Mouse (Mus musculus): ENCODE measurements around the gene Cyp17a1. TPM values are rescaled to one million over a fixed set of nuclear protein-coding genes. Genes with fewer than 3 reads are reported as not detected.

The Cyp17a1 gene
- polyA plus RNA-seq, 1 experiment from 2014 or later = not detected

DNA sequence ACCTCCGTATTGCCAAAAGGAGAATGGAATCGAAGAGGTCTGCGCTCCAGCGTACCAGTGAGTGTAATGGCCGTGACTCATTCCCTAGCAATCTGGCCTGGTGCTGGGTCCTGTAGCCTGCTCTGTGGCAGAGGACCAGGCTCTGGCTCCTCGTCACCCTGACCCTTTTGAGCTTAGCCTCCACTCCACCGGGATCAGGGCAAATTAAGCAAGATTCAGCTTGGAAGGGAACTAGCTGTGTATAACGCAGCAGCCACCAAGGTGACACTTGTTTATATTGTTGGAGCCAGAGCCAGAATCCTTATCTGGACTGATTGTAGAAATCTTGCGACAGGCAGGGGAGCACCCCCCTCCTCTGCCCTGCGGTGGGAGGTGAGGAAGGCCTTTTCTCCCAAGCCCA is 44.6 kb downstream of the Cyp17a1 start:
- Histone ChIP-seq H3K9me3 (replicated peaks; ENCODE audit: control insufficient read depth, low read length) (no peaks in the 10 kb centered on the region), H3K9ac (ENCODE audit: low read length) (no peak overlapping the region), H3K4me2 (ENCODE audit: low read length) (no peak overlapping the region), H3K4me3 (ENCODE audit: low read depth, low read length) (no peak overlapping the region), H3K36me3 (ENCODE audit: control insufficient read depth, insufficient read depth, low read length) (peaks cover 5% of the 10 kb centered on the region; the same call in 1 of the 2 replicates), H3K4me1 (ENCODE audit: control insufficient read depth, insufficient read depth, low read length) (peaks cover 5% of the 10 kb centered on the region), H3K27ac (ENCODE audit: low read depth, low read length) (no peak overlapping the region), H3K27me3 (replicated peaks; ENCODE audit: control insufficient read depth, insufficient read depth, low read length) (no peaks in the 10 kb centered on the region)
- WGBS = 93% methylated on average over 10 of the region's 10 CpGs
- DNase-seq (ENCODE audit: low spot score) (no peak), ATAC-seq (no peak)

- H3K9me3 ChIP-seq (replicated peaks; ENCODE audit: control insufficient read depth, low read length) = no peaks in the 10 kb centered on the region
- H3K4me2 ChIP-seq (ENCODE audit: low read length) = no peak overlapping the region
- H3K36me3 ChIP-seq (ENCODE audit: control insufficient read depth, insufficient read depth, low read length) = peaks cover 5% of the 10 kb centered on the region; the same call in 1 of the 2 replicates
- no peaks in the 10 kb centered on the region for H3K27me3 ChIP-seq (replicated peaks; ENCODE audit: control insufficient read depth, insufficient read depth, low read length)
- no peak overlapping the region for H3K9ac ChIP-seq (ENCODE audit: low read length)
- H3K4me1 ChIP-seq (ENCODE audit: control insufficient read depth, insufficient read depth, low read length) = peaks cover 13% of the 10 kb centered on the region
- 89% methylated on average over 10 of the region's 10 CpGs for WGBS
- H3K4me3 ChIP-seq (ENCODE audit: low read depth, low read length) = no peak overlapping the region
- ATAC-seq (no peak), DNase-seq (ENCODE audit: low spot score) (no peak)
- no peak overlapping the region for H3K27ac ChIP-seq (ENCODE audit: low read depth, low read length)
Measured at GRCm38 (mm10) chr19:46625519-46625918, 47.5 kb downstream of the Cyp17a1 start.

- ATAC-seq = no peak
- 97% methylated on average over 12 of the region's 12 CpGs for WGBS
Measured at GRCm38 (mm10) chr19:46625015-46625414, 48.0 kb downstream of the Cyp17a1 start.

DNA sequence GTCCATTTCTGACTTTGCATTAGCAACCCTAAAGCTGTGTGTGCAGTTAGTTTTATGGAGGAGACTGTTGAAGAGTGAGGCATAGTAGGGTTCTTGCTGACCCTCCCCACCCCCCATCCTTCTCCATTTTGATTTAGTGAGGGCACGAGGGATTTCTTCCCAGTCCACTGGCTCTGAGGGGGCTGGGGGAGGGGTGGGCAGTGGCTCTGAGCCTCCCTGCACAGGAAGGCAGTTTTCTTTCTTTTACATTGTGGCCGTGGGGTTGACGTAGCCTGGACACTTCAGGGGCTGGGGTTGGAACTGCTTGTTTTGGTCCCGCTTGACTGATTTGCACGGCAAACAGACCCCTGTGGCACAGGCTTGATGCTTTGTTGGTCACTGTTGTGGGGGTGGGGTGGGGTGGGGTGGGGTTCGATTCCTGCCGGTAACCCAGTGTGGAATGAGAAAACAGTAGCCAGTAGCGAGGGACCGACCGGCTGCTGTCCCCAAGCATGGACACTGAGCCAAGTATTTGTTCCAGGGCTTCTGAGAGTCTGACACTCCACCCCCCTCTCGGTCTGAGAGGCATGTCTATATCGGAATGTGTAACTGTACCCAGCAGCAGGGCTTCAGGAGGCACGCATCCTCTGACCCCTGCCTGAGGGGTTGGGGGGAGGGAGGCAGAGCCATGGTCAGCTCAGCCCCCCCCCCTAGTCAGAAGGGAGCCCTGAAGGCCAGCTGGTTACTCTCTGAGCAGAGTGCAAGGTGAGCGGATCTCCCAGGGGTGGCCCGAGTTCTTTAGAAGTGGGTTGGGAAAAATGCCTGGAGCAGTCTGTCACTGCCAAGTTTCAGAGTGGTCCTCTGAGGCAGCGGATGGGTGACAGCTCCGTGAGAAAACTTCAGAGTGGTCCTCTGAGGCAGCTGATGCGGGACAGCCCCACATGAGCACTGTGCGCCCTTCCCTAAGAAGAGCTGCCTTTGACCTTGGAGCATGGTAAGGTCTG is 48.9 kb downstream of the Cyp17a1 start:
- peaks cover 5% of the 10 kb centered on the region; the same call in 1 of the 2 replicates for H3K36me3 ChIP-seq (ENCODE audit: control insufficient read depth, insufficient read depth, low read length)
- H3K4me2 ChIP-seq (ENCODE audit: low read length) = peak overlapping the region; percentile 18
- H3K9me3 ChIP-seq (replicated peaks; ENCODE audit: control insufficient read depth, low read length) = no peaks in the 10 kb centered on the region
- H3K4me1 ChIP-seq (ENCODE audit: control insufficient read depth, insufficient read depth, low read length) = peaks cover 13% of the 10 kb centered on the region
- WGBS = 27% methylated on average over 19 of the region's 19 CpGs
- H3K27me3 ChIP-seq (replicated peaks; ENCODE audit: control insufficient read depth, insufficient read depth, low read length) = no peaks in the 10 kb centered on the region
- DNase-seq (ENCODE audit: low spot score) = peak; percentile 28
- no peak for ATAC-seq
- H3K9ac ChIP-seq (ENCODE audit: low read length) = peak overlapping the region; percentile 29; the same call in 1 of the 2 replicates
- H3K27ac ChIP-seq (ENCODE audit: low read depth, low read length) = no peak overlapping the region; the same call in 1 of the 2 replicates
- no peak overlapping the region for H3K4me3 ChIP-seq (ENCODE audit: low read depth, low read length)

More at GRCm38 (mm10) chr19:46625015-46625414, 48.0 kb downstream of the Cyp17a1 start:
- Histone ChIP-seq H3K27ac (ENCODE audit: low read depth, low read length) (no peak overlapping the region), H3K4me2 (ENCODE audit: low read length) (no peak overlapping the region), H3K4me1 (ENCODE audit: control insufficient read depth, insufficient read depth, low read length) (peaks cover 13% of the 10 kb centered on the region), H3K36me3 (ENCODE audit: control insufficient read depth, insufficient read depth, low read length) (peaks cover 5% of the 10 kb centered on the region; the same call in 1 of the 2 replicates), H3K9me3 (replicated peaks; ENCODE audit: control insufficient read depth, low read length) (no peaks in the 10 kb centered on the region), H3K4me3 (ENCODE audit: low read depth, low read length) (no peak overlapping the region), H3K9ac (ENCODE audit: low read length) (no peak overlapping the region), H3K27me3 (replicated peaks; ENCODE audit: control insufficient read depth, insufficient read depth, low read length) (no peaks in the 10 kb centered on the region)
- DNase-seq (ENCODE audit: low spot score) = no peak

GRCm38 (mm10) chr19:46623194-46623667 is 49.7 kb downstream of the Cyp17a1 start:
- peak overlapping the region; percentile 29; the same call in 1 of the 2 replicates for H3K9ac ChIP-seq (ENCODE audit: low read length)
- no peak overlapping the region for H3K27ac ChIP-seq (ENCODE audit: low read depth, low read length)
- peak overlapping the region; percentile 18 for H3K4me2 ChIP-seq (ENCODE audit: low read length)
- ATAC-seq = 0 out of 2 replicates have a peak, but pooled peaks have one; percentile 32
- H3K27me3 ChIP-seq (replicated peaks; ENCODE audit: control insufficient read depth, insufficient read depth, low read length) = no peaks in the 10 kb centered on the region
- peaks cover 13% of the 10 kb centered on the region for H3K4me1 ChIP-seq (ENCODE audit: control insufficient read depth, insufficient read depth, low read length)
- H3K4me3 ChIP-seq (ENCODE audit: low read depth, low read length) = no peak overlapping the region
- peaks cover 5% of the 10 kb centered on the region; the same call in 1 of the 2 replicates for H3K36me3 ChIP-seq (ENCODE audit: control insufficient read depth, insufficient read depth, low read length)
- peak; percentile 51 for DNase-seq (ENCODE audit: low spot score)
- H3K9me3 ChIP-seq (replicated peaks; ENCODE audit: control insufficient read depth, low read length) = no peaks in the 10 kb centered on the region
- 8% methylated on average over 16 of the region's 16 CpGs for WGBS

- no peak for ATAC-seq
- DNase-seq (ENCODE audit: low spot score) = no peak
Measured at GRCm38 (mm10) chr19:46622659-46623193, 50.2 kb downstream of the Cyp17a1 start.

GRCm38 (mm10) chr19:46621236-46622183 is 51.5 kb downstream of the Cyp17a1 start:
- no peak for ATAC-seq
- Histone ChIP-seq H3K9me3 (replicated peaks; ENCODE audit: control insufficient read depth, low read length) (no peaks in the 10 kb centered on the region), H3K9ac (ENCODE audit: low read length) (no peak overlapping the region), H3K4me3 (ENCODE audit: low read depth, low read length) (no peak overlapping the region), H3K4me2 (ENCODE audit: low read length) (no peak overlapping the region), H3K27me3 (replicated peaks; ENCODE audit: control insufficient read depth, insufficient read depth, low read length) (no peaks in the 10 kb centered on the region), H3K27ac (ENCODE audit: low read depth, low read length) (no peak overlapping the region), H3K36me3 (ENCODE audit: control insufficient read depth, insufficient read depth, low read length) (peaks cover 7% of the 10 kb centered on the region; the same call in 1 of the 2 replicates), H3K4me1 (ENCODE audit: control insufficient read depth, insufficient read depth, low read length) (peaks cover 13% of the 10 kb centered on the region)
- no peak for DNase-seq (ENCODE audit: low spot score)
- 69% methylated on average over 19 of the region's 19 CpGs for WGBS

More at GRCm38 (mm10) chr19:46622659-46623193, 50.2 kb downstream of the Cyp17a1 start:
- peaks cover 13% of the 10 kb centered on the region for H3K4me1 ChIP-seq (ENCODE audit: control insufficient read depth, insufficient read depth, low read length)
- no peaks in the 10 kb centered on the region for H3K9me3 ChIP-seq (replicated peaks; ENCODE audit: control insufficient read depth, low read length)
- 40% methylated on average over 12 of the region's 12 CpGs for WGBS
- H3K4me2 ChIP-seq (ENCODE audit: low read length) = peak overlapping the region; percentile 18; the same call in 1 of the 2 replicates
- H3K36me3 ChIP-seq (ENCODE audit: control insufficient read depth, insufficient read depth, low read length) = peaks cover 5% of the 10 kb centered on the region; the same call in 1 of the 2 replicates
- no peak overlapping the region for H3K27ac ChIP-seq (ENCODE audit: low read depth, low read length)
- H3K4me3 ChIP-seq (ENCODE audit: low read depth, low read length) = no peak overlapping the region
- peak overlapping the region; percentile 29; the same call in 1 of the 2 replicates for H3K9ac ChIP-seq (ENCODE audit: low read length)
- H3K27me3 ChIP-seq (replicated peaks; ENCODE audit: control insufficient read depth, insufficient read depth, low read length) = no peaks in the 10 kb centered on the region

All from forebrain, embryonic 14.5 days (tissue).